Mouse (Mus musculus) cerebellum, adult 2 months (tissue): ENCODE data around the gene Cd80. TPM values are rescaled to one million over a fixed set of nuclear protein-coding genes. Genes with fewer than 3 reads are reported as not detected.

Experiments
- DNase-seq, 2 experiments: peaks; one replicate each; pipeline ENCODE4 v3.0.0; 2021
- H3K27ac ChIP-seq: fragments of 200-500 bp; 2 replicates; pipeline ENCODE4 v1.5.1; 2012; ENCODE audit warnings: low read length, control low read depth, inconsistent platforms; ENCODE audit not compliant: insufficient read depth
- H3K27me3 ChIP-seq: fragments of 200-500 bp; 2 replicates; pipeline ENCODE4 v1.6.1; 2012; ENCODE audit warnings: inconsistent platforms, mild to moderate bottlenecking, low read length, moderate library complexity; ENCODE audit not compliant: control insufficient read depth, insufficient read depth
- H3K4me1 ChIP-seq: fragments of 200-500 bp; 2 replicates; pipeline ENCODE4 v1.6.1; 2011; ENCODE audit warnings: low read length; ENCODE audit not compliant: control insufficient read depth, insufficient read depth
- H3K4me3 ChIP-seq: fragments of 200-500 bp; replicated peaks from 2 replicates; pipeline ENCODE3; 2011; ENCODE audit warnings: mild to moderate bottlenecking, low read depth, low read length, control low read depth; ENCODE audit not compliant: insufficient read depth
- CTCF ChIP-seq: fragments of 200-500 bp; IDR thresholded peaks from 2 replicates; pipeline ENCODE4 v1.5.1; 2011; ENCODE audit warnings: low read depth, mild to moderate bottlenecking, control low read depth, low read length, moderate library complexity, borderline replicate concordance; ENCODE audit not compliant: insufficient read depth
- POLR2A ChIP-seq: fragments of 200-500 bp; IDR thresholded peaks from 2 replicates; pipeline ENCODE4 v1.6.1; 2011; ENCODE audit warnings: low read length, control low read depth, borderline replicate concordance; ENCODE audit not compliant: insufficient read depth
- WGBS: fragments of 180-500 bp; shearing (Covaris S2); methylation state at CpG from one replicate; pipeline ENCODE4 v1.1.7; 2018; 5-methylcytosine and 5-hydroxymethylcytosine counted together
- polyA plus RNA-seq: library from polyadenylated mRNA; depleted of rRNA; stranded (reverse); fragments of >200 nt; gene quantifications from 2 replicates; pipeline ENCODE4 v1.2.3, GENCODE M21; 2012

The Cd80 gene
- polyA plus RNA-seq, 1 experiment = 0.34 TPM

- Histone ChIP-seq H3K27ac (no peak overlapping the region), H3K4me3 (no peak overlapping the region), H3K27me3 (no peaks in the 10 kb centered on the region; the same call in 1 of the 2 replicates), H3K4me1 (no peaks in the 10 kb centered on the region)
- TF ChIP-seq POLR2A = no peak
- no peak for TF ChIP-seq CTCF
- 91% methylated on average over 4 of the region's 4 CpGs for WGBS
- DNase-seq = no peak
Measured at GRCm38 (mm10) chr16:38459990-38460389, 4.6 kb downstream of the Cd80 start.

- no peak for DNase-seq
- no peak overlapping the region for H3K4me3 ChIP-seq
- no peaks in the 10 kb centered on the region for H3K4me1 ChIP-seq
- TF ChIP-seq POLR2A (no peak), CTCF (no peak)
- H3K27me3 ChIP-seq = no peaks in the 10 kb centered on the region; the same call in 1 of the 2 replicates
- WGBS = 80% methylated on average over 8 of the region's 8 CpGs
- no peak overlapping the region for H3K27ac ChIP-seq
Measured at GRCm38 (mm10) chr16:38461749-38462148, 6.4 kb downstream of the Cd80 start.

DNA sequence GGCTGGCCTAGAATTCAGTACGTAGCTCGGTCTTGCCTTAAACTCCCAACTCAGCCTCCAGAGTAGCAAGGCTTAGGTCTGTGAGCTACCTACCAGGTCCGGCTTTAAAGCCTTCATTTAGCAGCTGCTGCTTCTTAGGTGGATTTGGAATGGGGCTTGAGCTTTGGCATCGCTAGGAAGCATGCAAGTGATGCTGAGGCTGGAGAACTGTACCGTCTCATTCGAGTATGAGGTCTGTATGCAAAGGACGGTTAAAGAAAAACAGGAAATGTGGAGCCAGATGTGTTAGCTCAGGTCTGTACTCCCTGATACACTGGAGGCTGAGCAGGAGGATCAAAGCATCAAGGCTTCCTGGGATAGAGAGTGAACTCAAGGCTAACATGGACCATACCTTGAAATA is 6.8 kb downstream of the Cd80 start:
- Histone ChIP-seq H3K4me1 (no peaks in the 10 kb centered on the region), H3K27me3 (no peaks in the 10 kb centered on the region; the same call in 1 of the 2 replicates), H3K4me3 (no peak overlapping the region), H3K27ac (no peak overlapping the region)
- no peak for DNase-seq
- WGBS = 84% methylated on average over 7 of the region's 7 CpGs
- no peak for TF ChIP-seq POLR2A
- TF ChIP-seq CTCF = no peak

DNA sequence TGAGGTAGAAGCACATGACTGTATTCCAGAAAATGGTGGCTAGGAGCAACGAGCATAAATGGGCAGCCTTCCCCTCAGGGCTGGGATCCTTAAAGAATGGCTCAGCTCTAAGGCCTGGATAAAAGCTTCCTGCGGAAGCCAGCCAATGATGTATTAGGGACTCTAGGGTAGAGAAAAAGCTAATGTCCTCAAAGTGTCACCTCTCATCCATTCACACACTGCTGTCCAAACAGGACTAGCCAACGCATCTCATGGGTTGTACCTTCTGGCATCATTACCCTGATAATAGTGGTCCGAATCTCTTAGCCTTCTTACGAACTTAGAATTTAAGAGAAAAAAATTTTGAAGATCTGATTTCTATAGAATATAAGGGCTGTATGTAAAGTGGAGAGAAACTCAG is 7.9 kb downstream of the Cd80 start:
- no peak for TF ChIP-seq POLR2A
- no peak for TF ChIP-seq CTCF
- Histone ChIP-seq H3K27ac (no peak overlapping the region), H3K4me1 (no peaks in the 10 kb centered on the region), H3K27me3 (no peaks in the 10 kb centered on the region; the same call in 1 of the 2 replicates), H3K4me3 (no peak overlapping the region)
- no peak for DNase-seq
- WGBS = 91% methylated on average over 5 of the region's 5 CpGs

- no peaks in the 10 kb centered on the region for H3K4me1 ChIP-seq
- no peak overlapping the region for H3K27ac ChIP-seq
- 85% methylated on average over 4 of the region's 4 CpGs for WGBS
- no peak for DNase-seq
- TF ChIP-seq CTCF (no peak), POLR2A (no peak)
- no peaks in the 10 kb centered on the region for H3K27me3 ChIP-seq
- H3K4me3 ChIP-seq = no peak overlapping the region
Measured at GRCm38 (mm10) chr16:38466089-38466488, 10.7 kb downstream of the Cd80 start.

- DNase-seq = no peak
- Histone ChIP-seq H3K27ac (no peak overlapping the region), H3K27me3 (no peaks in the 10 kb centered on the region), H3K4me3 (no peak overlapping the region), H3K4me1 (no peaks in the 10 kb centered on the region)
- WGBS = 80% methylated on average over 13 of the region's 13 CpGs
- TF ChIP-seq POLR2A = no peak
- no peak for TF ChIP-seq CTCF
Measured at GRCm38 (mm10) chr16:38467091-38467916, 11.9 kb downstream of the Cd80 start.

DNA sequence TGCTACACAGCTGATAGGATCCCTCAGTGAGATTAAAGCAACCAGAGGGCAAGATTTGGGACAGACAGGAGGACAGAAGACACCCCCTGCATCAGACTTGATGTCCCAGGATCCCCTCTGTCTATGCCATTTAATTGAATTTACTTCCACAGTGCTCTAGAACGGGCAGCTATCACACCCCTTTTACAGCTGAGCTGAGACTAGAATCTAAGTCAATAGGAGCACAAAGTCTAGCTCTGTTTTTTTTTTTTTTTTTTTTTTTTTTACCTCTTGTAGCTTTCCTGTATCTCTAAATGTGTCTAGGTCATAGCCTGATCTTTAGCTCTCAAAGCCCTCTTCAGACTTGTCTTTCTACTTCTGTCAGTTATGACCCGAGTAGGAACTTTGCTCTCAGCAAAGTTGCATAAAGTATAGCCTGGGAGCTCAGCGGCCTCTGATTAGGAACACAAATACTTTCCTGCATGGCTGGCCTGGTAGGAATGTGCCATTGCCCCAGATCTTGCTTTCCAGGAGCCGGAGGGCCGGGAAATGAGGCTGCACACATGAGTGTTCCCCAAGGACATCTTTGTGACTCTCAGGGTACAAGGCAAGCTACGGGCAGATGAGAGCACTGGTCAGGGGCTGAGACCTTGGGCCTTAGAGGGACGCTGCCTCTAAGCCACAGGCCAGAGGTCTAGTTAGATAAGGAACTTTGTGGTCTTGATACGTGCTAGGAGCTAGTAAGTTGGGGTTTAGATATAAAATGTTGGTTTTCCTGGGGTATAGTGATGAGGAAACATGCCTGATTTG is 12.8 kb downstream of the Cd80 start:
- WGBS = 83% methylated on average over 8 of the region's 8 CpGs
- Histone ChIP-seq H3K4me3 (no peak overlapping the region), H3K27me3 (no peaks in the 10 kb centered on the region), H3K27ac (no peak overlapping the region), H3K4me1 (no peaks in the 10 kb centered on the region)
- TF ChIP-seq CTCF (no peak), POLR2A (no peak)
- DNase-seq = no peak
